Mouse (Mus musculus) midbrain, embryonic 14.5 days (tissue): ENCODE measurements at regions not wholly inside any gene's neighbourhood (a gene's known extent, or its start where the extent isn't known, plus 50 kb on each side); places are given as distances from the start of the nearest gene placed in this dataset.

Source experiments
- ATAC-seq: fragments of 200-750 bp; cut with Nextera tagmentation; 2 replicates; pipeline ENCODE4 v1.8.0; 2017; ENCODE audit warnings: moderate number of reproducible peaks, moderate library complexity; ENCODE audit not compliant: low FRiP score, low TSS enrichment
- DNase-seq: peaks from one replicate; pipeline ENCODE4 v3.0.0-alpha.2; 2015
- H3K27ac ChIP-seq: fragments of 300-500 bp; sonication (generic); replicated peaks from 2 replicates; pipeline ENCODE4 v1.5.1; 2014; ENCODE audit warnings: mild to moderate bottlenecking, low read depth, low read length, moderate library complexity
- H3K27me3 ChIP-seq: fragments of 300-500 bp; sonication (generic); 2 replicates; pipeline ENCODE4 v1.6.1; 2014; ENCODE audit warnings: low read length, control low read depth, mixed read lengths; ENCODE audit not compliant: control insufficient read depth, insufficient read depth
- H3K36me3 ChIP-seq: fragments of 300-500 bp; sonication (generic); 2 replicates; pipeline ENCODE4 v1.6.1; 2014; ENCODE audit warnings: low read length, control low read depth; ENCODE audit not compliant: control insufficient read depth, insufficient read depth
- H3K4me1 ChIP-seq: fragments of 300-500 bp; sonication (generic); 2 replicates; pipeline ENCODE4 v1.6.1; 2014; ENCODE audit warnings: mild to moderate bottlenecking, antibody characterized with exemption, low read length, control low read depth; ENCODE audit not compliant: control insufficient read depth, insufficient read depth
- H3K4me2 ChIP-seq: fragments of 300-500 bp; sonication (generic); 2 replicates; pipeline ENCODE4 v1.6.1; 2014; ENCODE audit warnings: mild to moderate bottlenecking, low read length, moderate library complexity
- H3K4me3 ChIP-seq: fragments of 300-500 bp; sonication (generic); replicated peaks from 2 replicates; pipeline ENCODE4 v1.5.1; 2014; ENCODE audit warnings: low read depth, low read length
- H3K9ac ChIP-seq: fragments of 300-500 bp; sonication (generic); replicated peaks from 2 replicates; pipeline ENCODE4 v1.6.1; 2014; ENCODE audit warnings: mild to moderate bottlenecking, low read length, moderate library complexity
- H3K9me3 ChIP-seq: fragments of 300-500 bp; sonication (generic); 2 replicates; pipeline ENCODE4 v1.6.1; 2016; ENCODE audit warnings: low read length, control low read depth, mixed read lengths; ENCODE audit not compliant: control insufficient read depth
- WGBS: fragments of 180-500 bp; shearing (Covaris S2); extraction: QIAGEN DNeasy Blood & Tissue Kit; methylation state at CpG from one replicate; pipeline ENCODE4 v1.1.7; 2014; 5-methylcytosine and 5-hydroxymethylcytosine counted together

GRCm38 (mm10) chr8:6606854-6607535 is 1501.8 kb upstream of the Slc10a2 start:
- WGBS, result 6% methylated on average over 9 of the region's 9 CpGs
- Histone ChIP-seq H3K27ac (no peak overlapping the region), H3K36me3 (no peaks in the 10 kb centered on the region), H3K9me3 (no peaks in the 10 kb centered on the region), H3K9ac (no peak overlapping the region), H3K4me2 (peak overlapping the region; percentile 14; the same call in 1 of the 2 replicates), H3K27me3 (no peaks in the 10 kb centered on the region), H3K4me1 (peaks cover 7% of the 10 kb centered on the region; the same call in 1 of the 2 replicates), H3K4me3 (no peak overlapping the region)
- ATAC-seq (peak; percentile 75), DNase-seq (peak; percentile 67)

GRCm38 (mm10) chr8:6604232-6604804 is 1499.2 kb upstream of the Slc10a2 start:
- Histone ChIP-seq H3K9ac (no peak overlapping the region), H3K9me3 (no peaks in the 10 kb centered on the region), H3K4me1 (peaks cover 7% of the 10 kb centered on the region; the same call in 1 of the 2 replicates), H3K4me2 (no peak overlapping the region), H3K27ac (no peak overlapping the region), H3K27me3 (no peaks in the 10 kb centered on the region), H3K4me3 (no peak overlapping the region), H3K36me3 (no peaks in the 10 kb centered on the region)
- 80% methylated on average over 5 of the region's 5 CpGs for WGBS
- peak; percentile 17 for DNase-seq
- peak; percentile 29; the same call in 1 of the 2 replicates for ATAC-seq

GRCm38 (mm10) chr8:6590146-6590545 is 1485.0 kb upstream of the Slc10a2 start:
- H3K27me3 ChIP-seq, result no peaks in the 10 kb centered on the region
- no peaks in the 10 kb centered on the region for H3K36me3 ChIP-seq
- H3K9me3 ChIP-seq, result no peaks in the 10 kb centered on the region
- no peak overlapping the region for H3K27ac ChIP-seq
- no peak overlapping the region for H3K4me2 ChIP-seq
- no peak for DNase-seq
- no peaks in the 10 kb centered on the region for H3K4me1 ChIP-seq
- H3K4me3 ChIP-seq, result no peak overlapping the region
- H3K9ac ChIP-seq, result no peak overlapping the region
- ATAC-seq, result no peak

- Histone ChIP-seq H3K4me1 (no peaks in the 10 kb centered on the region), H3K9me3 (0 out of 2 replicates have a peak, but pooled peaks cover 3% of the 10 kb centered on the region), H3K27me3 (no peaks in the 10 kb centered on the region), H3K36me3 (no peaks in the 10 kb centered on the region), H3K9ac (no peak overlapping the region), H3K4me2 (no peak overlapping the region), H3K27ac (no peak overlapping the region), H3K4me3 (no peak overlapping the region)
- ATAC-seq (no peak), DNase-seq (no peak)
- WGBS, result 96% methylated on average over 6 of the region's 6 CpGs
Measured at GRCm38 (mm10) chr8:6583337-6584096, 1478.4 kb upstream of the Slc10a2 start.

GRCm38 (mm10) chr8:6582732-6583131 is 1477.6 kb upstream of the Slc10a2 start:
- Histone ChIP-seq H3K27me3 (no peaks in the 10 kb centered on the region), H3K27ac (no peak overlapping the region), H3K36me3 (no peaks in the 10 kb centered on the region), H3K4me3 (no peak overlapping the region), H3K9me3 (0 out of 2 replicates have a peak, but pooled peaks cover 3% of the 10 kb centered on the region), H3K9ac (no peak overlapping the region), H3K4me2 (no peak overlapping the region), H3K4me1 (no peaks in the 10 kb centered on the region)
- 80% methylated on average over 3 of the region's 3 CpGs for WGBS
- no peak for ATAC-seq
- no peak for DNase-seq

GRCm38 (mm10) chr8:6577868-6578634 is 1472.9 kb upstream of the Slc10a2 start:
- no peak overlapping the region for H3K9ac ChIP-seq
- no peak overlapping the region for H3K4me2 ChIP-seq
- H3K36me3 ChIP-seq, result no peaks in the 10 kb centered on the region
- H3K4me1 ChIP-seq, result no peaks in the 10 kb centered on the region
- H3K9me3 ChIP-seq, result 0 out of 2 replicates have a peak, but pooled peaks cover 3% of the 10 kb centered on the region
- H3K4me3 ChIP-seq, result no peak overlapping the region
- WGBS, result 78% methylated on average over 4 of the region's 4 CpGs
- no peak overlapping the region for H3K27ac ChIP-seq
- no peak for DNase-seq
- ATAC-seq, result no peak
- H3K27me3 ChIP-seq, result no peaks in the 10 kb centered on the region

GRCm38 (mm10) chr8:6575241-6575640 is 1470.1 kb upstream of the Slc10a2 start:
- Histone ChIP-seq H3K4me1 (no peaks in the 10 kb centered on the region), H3K9me3 (no peaks in the 10 kb centered on the region), H3K4me2 (no peak overlapping the region), H3K4me3 (no peak overlapping the region), H3K36me3 (no peaks in the 10 kb centered on the region), H3K27ac (no peak overlapping the region), H3K9ac (no peak overlapping the region), H3K27me3 (peaks cover 3% of the 10 kb centered on the region)
- ATAC-seq, result no peak
- no peak for DNase-seq
- 64% methylated on average over 4 of the region's 4 CpGs for WGBS

- Histone ChIP-seq H3K9ac (no peak overlapping the region), H3K4me1 (no peaks in the 10 kb centered on the region), H3K27ac (no peak overlapping the region), H3K36me3 (no peaks in the 10 kb centered on the region), H3K4me2 (no peak overlapping the region), H3K27me3 (peaks cover 3% of the 10 kb centered on the region), H3K4me3 (no peak overlapping the region), H3K9me3 (no peaks in the 10 kb centered on the region)
- DNase-seq (no peak), ATAC-seq (no peak)
- WGBS, result 95% methylated on average over 3 of the region's 3 CpGs
Measured at GRCm38 (mm10) chr8:6573492-6573891, 1468.3 kb upstream of the Slc10a2 start.
